In the genomic region with DNA sequence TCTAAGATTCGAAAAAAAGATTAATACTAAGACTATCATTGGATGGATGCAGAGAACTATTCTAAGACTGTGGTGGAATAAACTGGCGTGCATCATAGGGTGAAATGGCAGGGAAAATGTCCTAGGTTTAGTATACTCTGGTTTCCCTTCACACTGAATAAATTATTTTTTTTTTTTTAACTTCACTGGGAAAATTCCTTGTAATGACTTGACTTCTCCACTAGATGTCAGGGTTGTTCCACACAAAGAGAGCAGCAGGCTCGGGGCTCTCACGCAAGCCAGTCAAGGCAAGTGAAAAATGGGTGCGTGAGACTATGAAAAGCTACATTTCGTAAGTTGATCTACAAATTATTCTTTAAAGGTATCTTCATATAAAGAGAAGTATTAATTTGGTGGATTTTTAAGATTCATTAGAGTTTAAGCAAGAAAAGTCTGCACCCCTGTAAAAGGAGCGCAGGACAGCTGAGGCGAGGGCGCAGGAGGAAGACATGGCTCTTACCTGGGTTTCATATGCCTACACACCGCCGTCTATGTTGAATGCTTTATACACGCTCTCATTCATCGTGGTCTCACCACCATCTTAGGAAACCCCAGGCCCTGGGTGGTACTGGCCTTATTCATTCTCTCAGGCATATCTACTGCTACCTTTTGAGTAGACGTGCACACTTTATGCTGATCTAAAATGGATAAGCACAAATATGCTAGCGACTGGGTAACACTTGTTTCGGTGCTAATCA, we compare ENCODE assay signal across 8 mouse cellular contexts. TPM values are rescaled to one million over a fixed set of nuclear protein-coding genes. Genes with fewer than 3 reads are reported as not detected.
DNase-seq lines count a peak whose midpoint lies in the region; ATAC-seq lines count a peak whose summit lies in the region.

No protein-coding gene starts in this region.

- H3K9me3 ChIP-seq in embryonic facial prominence, embryonic 10.5 days = no peaks in the 10 kb centered on the region

- WGBS in embryonic facial prominence, embryonic 10.5 days = 41% methylated on average over 16 of the region's 16 CpGs

- peak; percentile 28 for DNase-seq in adrenal gland, adult 2 months
- no peak for DNase-seq in adrenal gland, postnatal 4 days (ENCODE audit: low spot score in 2 of 2)
- DNase-seq in right cerebral cortex, adult 18-20 months = peak; percentile 51
- DNase-seq in right cerebral cortex, postnatal 4 days = no peak
- peak; percentile 39 for DNase-seq in embryonic facial prominence, embryonic 10.5 days (ENCODE audit: low spot score)
- peak; percentile 41 for DNase-seq in hindlimb bud, embryonic 11.5 days (ENCODE audit: extremely low spot score, low read depth, low spot score)
- DNase-seq in frontal cortex, postnatal 25 days (ENCODE audit: low spot score in 2 of 2) = no peak

- peaks cover 7% of the 10 kb centered on the region; the same call in 1 of the 2 replicates for H3K27me3 ChIP-seq in embryonic facial prominence, embryonic 10.5 days (replicated peaks; ENCODE audit: low read depth, poor library complexity, severe bottlenecking)

- H3K4me3 ChIP-seq in embryonic facial prominence, embryonic 10.5 days = no peak overlapping the region

- H3K36me3 ChIP-seq in embryonic facial prominence, embryonic 10.5 days (replicated peaks) = no peaks in the 10 kb centered on the region

- no peaks in the 10 kb centered on the region for H3K4me1 ChIP-seq in embryonic facial prominence, embryonic 10.5 days

- ATAC-seq in megakaryocyte-erythroid progenitor cell, adult 5-6 weeks (replicated peaks; ENCODE audit: low FRiP score, low TSS enrichment, poor library complexity, severe bottlenecking) = peak; percentile 68

- H3K27ac ChIP-seq in embryonic facial prominence, embryonic 10.5 days (replicated peaks) = no peak overlapping the region

RNA-seq across cellular contexts. Expression of a gene that starts 15.5 kb away (rescaled TPM):
- not detected for total RNA-seq in adrenal gland, adult 2 months (2021)
- not detected in 2 replicates for polyA plus RNA-seq in adrenal gland, adult 2 months (2012; rRNA removed)
- not detected for total RNA-seq in adrenal gland, postnatal 4 days (2021)
- polyA plus RNA-seq in embryonic facial prominence, embryonic 10.5 days (2016; fragmentation: Nextera tagmentation; extraction: Ambion mirVana) = not detected in 2 replicates
- not detected in 2 replicates for total RNA-seq in megakaryocyte-erythroid progenitor cell, adult 5-6 weeks (2014; fragmentation: Nextera tagmentation)
- total RNA-seq in megakaryocyte-erythroid progenitor cell, adult 5-6 weeks (2017) = not detected in 2 replicates

RNA-seq across cellular contexts. Expression of a gene that starts 20.3 kb away (rescaled TPM):
- total RNA-seq in adrenal gland, adult 2 months (2021) = 10 to 100 TPM; 18.2 to 23.7 TPM
- polyA plus RNA-seq in adrenal gland, adult 2 months (2012; rRNA removed) = 10.7 and 13.8 TPM in 2 replicates
- 10 to 100 TPM; 21.3 to 23.6 TPM for total RNA-seq in adrenal gland, postnatal 4 days (2021)
- 32.4 and 34.5 TPM in 2 replicates for polyA plus RNA-seq in embryonic facial prominence, embryonic 10.5 days (2016; fragmentation: Nextera tagmentation; extraction: Ambion mirVana)
- total RNA-seq in megakaryocyte-erythroid progenitor cell, adult 5-6 weeks (2014; fragmentation: Nextera tagmentation) = 0.52 and 2.0 TPM in 2 replicates
- total RNA-seq in megakaryocyte-erythroid progenitor cell, adult 5-6 weeks (2017) = 1.6 and 3.4 TPM in 2 replicates

Comparison
In these comparisons a context has a peak if more than half of its experiments do, and no peak if none do; other contexts are left out.
1. DNase-seq: peak in adrenal gland, adult 2 months (single experiment), right cerebral cortex, adult 18-20 months (single experiment), embryonic facial prominence, embryonic 10.5 days (single experiment) and hindlimb bud, embryonic 11.5 days (single experiment); none in adrenal gland, postnatal 4 days (0 of 2), right cerebral cortex, postnatal 4 days (single experiment) and frontal cortex, postnatal 25 days (0 of 2).
2. RNA of a gene that starts 20.3 kb away (total RNA-seq): 18.2 to 23.7 TPM in adrenal gland, adult 2 months and 21.3 to 23.6 TPM in adrenal gland, postnatal 4 days; 0.52 to 3.4 TPM in megakaryocyte-erythroid progenitor cell, adult 5-6 weeks; every median in the first group is over 4 times any median in the second.